Comparison of ENCODE assay signal across 7 mouse cellular contexts in genomic region chr5:135000751-135001150, GRCm38 (mm10). TPM values are rescaled to one million over a fixed set of nuclear protein-coding genes. Genes with fewer than 3 reads are reported as not detected.
DNase-seq lines count a peak whose midpoint lies in the region; ATAC-seq and TF ChIP-seq lines count a peak whose summit lies in the region.

No protein-coding gene starts in this region.

- H3K4me3 ChIP-seq in lung, embryonic 16.5 days (ENCODE audit: low read length) = no peak overlapping the region
- H3K4me3 ChIP-seq in lung, adult 2 months (replicated peaks; ENCODE audit: extremely low read depth, low read depth, low read length) = no peak overlapping the region
- H3K4me3 ChIP-seq in embryonic facial prominence, embryonic 14.5 days (ENCODE audit: low read depth, low read length) = no peak overlapping the region
- H3K4me3 ChIP-seq in hindbrain, embryonic 16.5 days (ENCODE audit: low read length) = no peak overlapping the region
- H3K4me3 ChIP-seq in small intestine, adult 2 months (ENCODE audit: low read depth, low read length) = peak overlapping the region; percentile 20

- TF ChIP-seq POLR2A in lung, adult 2 months (IDR thresholded peaks at IDR 0.05; ENCODE audit: borderline replicate concordance, extremely low read depth, low read depth, low read length) = no peak; the same call in 1 of the 2 replicates
- no peak for TF ChIP-seq POLR2A in small intestine, adult 2 months (IDR thresholded peaks at IDR 0.05; ENCODE audit: low read depth, low read length)

- no peaks in the 10 kb centered on the region for H3K36me3 ChIP-seq in lung, embryonic 16.5 days (ENCODE audit: control insufficient read depth, insufficient read depth, low read length)
- H3K36me3 ChIP-seq in embryonic facial prominence, embryonic 14.5 days (ENCODE audit: control insufficient read depth, insufficient read depth, low read length) = no peaks in the 10 kb centered on the region
- H3K36me3 ChIP-seq in hindbrain, embryonic 16.5 days (ENCODE audit: control insufficient read depth, insufficient read depth, low read length) = no peaks in the 10 kb centered on the region
- no peaks in the 10 kb centered on the region for H3K36me3 ChIP-seq in small intestine, adult 2 months (ENCODE audit: control insufficient read depth, insufficient read depth, low read length)

- DNase-seq in lung, adult 2 months = no peak
- peak; percentile 24 for DNase-seq in embryonic facial prominence, embryonic 14.5 days (ENCODE audit: low spot score)
- no peak for DNase-seq in spleen, postnatal 4 days (ENCODE audit: low spot score in 2 of 2)
- no peak for DNase-seq in cerebellum, postnatal 36 days

- peak overlapping the region; percentile 29 for H3K4me2 ChIP-seq in lung, embryonic 16.5 days (ENCODE audit: low read depth, low read length)
- H3K4me2 ChIP-seq in embryonic facial prominence, embryonic 14.5 days (ENCODE audit: low read depth, low read length) = peak overlapping the region; percentile 41
- H3K4me2 ChIP-seq in hindbrain, embryonic 16.5 days (ENCODE audit: low read length) = no peak overlapping the region

- no peak for TF ChIP-seq CTCF in lung, adult 2 months (IDR thresholded peaks at IDR 0.05; ENCODE audit: insufficient read depth, low read length)
- TF ChIP-seq CTCF in small intestine, adult 2 months (IDR thresholded peaks at IDR 0.05; ENCODE audit: extremely low read depth, insufficient read length, insufficient replicate concordance, low read depth, low read length) = no peak

- H3K4me1 ChIP-seq in lung, embryonic 16.5 days (replicated peaks; ENCODE audit: control insufficient read depth, insufficient read depth, low read length) = peaks cover 13% of the 10 kb centered on the region; the same call in 1 of the 2 replicates
- peaks cover 4% of the 10 kb centered on the region; the same call in 1 of the 2 replicates for H3K4me1 ChIP-seq in lung, adult 2 months (ENCODE audit: control insufficient read depth, insufficient read depth, low read length)
- peaks cover 10% of the 10 kb centered on the region for H3K4me1 ChIP-seq in embryonic facial prominence, embryonic 14.5 days (ENCODE audit: control insufficient read depth, insufficient read depth, low read length)
- peaks cover 11% of the 10 kb centered on the region; the same call in 1 of the 2 replicates for H3K4me1 ChIP-seq in hindbrain, embryonic 16.5 days (ENCODE audit: control insufficient read depth, insufficient read depth, low read depth, low read length)
- peaks cover 14% of the 10 kb centered on the region for H3K4me1 ChIP-seq in small intestine, adult 2 months (ENCODE audit: control insufficient read depth, insufficient read depth, insufficient read length, low read length)

- H3K9ac ChIP-seq in lung, embryonic 16.5 days (ENCODE audit: low read length) = 0 out of 2 replicates have a peak overlapping the region, but pooled peaks have one; percentile 33
- 0 out of 2 replicates have a peak overlapping the region, but pooled peaks have one; percentile 25 for H3K9ac ChIP-seq in embryonic facial prominence, embryonic 14.5 days (ENCODE audit: low read depth, low read length)
- no peak overlapping the region; the same call in 1 of the 2 replicates for H3K9ac ChIP-seq in hindbrain, embryonic 16.5 days (ENCODE audit: low read depth, low read length)

- 33% methylated on average over 16 of the region's 16 CpGs for WGBS in lung, embryonic 16.5 days
- 61% methylated on average over 16 of the region's 16 CpGs for WGBS in lung, adult 2 months
- 43% methylated on average over 16 of the region's 16 CpGs for WGBS in embryonic facial prominence, embryonic 14.5 days
- WGBS in hindbrain, embryonic 16.5 days = 43% methylated on average over 16 of the region's 16 CpGs
- 31% methylated on average over 16 of the region's 16 CpGs for WGBS in small intestine, adult 2 months

- ATAC-seq in lung, embryonic 16.5 days (ENCODE audit: low read depth) = no peak
- ATAC-seq in embryonic facial prominence, embryonic 14.5 days (ENCODE audit: low read depth) = peak; percentile 23
- ATAC-seq in hindbrain, embryonic 16.5 days = 0 out of 2 replicates have a peak, but pooled peaks have one; percentile 24

- peak overlapping the region; percentile 93 for H3K27ac ChIP-seq in lung, embryonic 16.5 days (ENCODE audit: low read length)
- peak overlapping the region; percentile 75 for H3K27ac ChIP-seq in embryonic facial prominence, embryonic 14.5 days (replicated peaks; ENCODE audit: low read depth, low read length)
- H3K27ac ChIP-seq in hindbrain, embryonic 16.5 days (ENCODE audit: low read depth, low read length) = no peak overlapping the region; the same call in 1 of the 2 replicates
- H3K27ac ChIP-seq in small intestine, adult 2 months (ENCODE audit: insufficient read depth, low read depth, low read length) = peak overlapping the region; percentile 81

- H3K9me3 ChIP-seq in lung, embryonic 16.5 days (ENCODE audit: control insufficient read depth, low read length) = no peaks in the 10 kb centered on the region
- H3K9me3 ChIP-seq in embryonic facial prominence, embryonic 14.5 days (ENCODE audit: control insufficient read depth, low read length) = no peaks in the 10 kb centered on the region
- H3K9me3 ChIP-seq in hindbrain, embryonic 16.5 days (ENCODE audit: control insufficient read depth, low read length) = no peaks in the 10 kb centered on the region

- H3K27me3 ChIP-seq in lung, embryonic 16.5 days (ENCODE audit: control insufficient read depth, insufficient read depth, low read depth, low read length) = no peaks in the 10 kb centered on the region
- H3K27me3 ChIP-seq in embryonic facial prominence, embryonic 14.5 days (replicated peaks; ENCODE audit: control insufficient read depth, insufficient read depth, low read length) = no peaks in the 10 kb centered on the region
- no peaks in the 10 kb centered on the region for H3K27me3 ChIP-seq in hindbrain, embryonic 16.5 days (replicated peaks; ENCODE audit: control insufficient read depth, insufficient read depth, low read length)
- no peaks in the 10 kb centered on the region for H3K27me3 ChIP-seq in small intestine, adult 2 months (ENCODE audit: control insufficient read depth, insufficient read depth, low read length)

RNA-seq across cellular contexts. Expression of gene Abhd11, which starts 8.2 kb away (rescaled TPM):
- 73.3 and 73.4 TPM in 2 replicates for polyA plus RNA-seq in lung, embryonic 16.5 days (2015; fragmentation: Nextera tagmentation; extraction: Ambion mirVana)
- 66.9 and 78.4 TPM in 2 replicates for polyA plus RNA-seq in lung, adult 2 months (2012; rRNA removed)
- polyA plus RNA-seq in embryonic facial prominence, embryonic 14.5 days (2014; fragmentation: Nextera tagmentation; extraction: Ambion mirVana) = 61.3 and 70.3 TPM in 2 replicates
- polyA plus RNA-seq in hindbrain, embryonic 16.5 days (2015; fragmentation: Nextera tagmentation; extraction: Ambion mirVana) = 73.3 and 82.1 TPM in 2 replicates
- polyA plus RNA-seq in small intestine, adult 2 months (2012; rRNA removed) = 48.1 and 90.7 TPM in 2 replicates

RNA-seq across cellular contexts. Expression of gene Cldn3, which starts 14.7 kb away (rescaled TPM):
- polyA plus RNA-seq in lung, embryonic 16.5 days (2015; fragmentation: Nextera tagmentation; extraction: Ambion mirVana) = 328 and 355 TPM in 2 replicates
- polyA plus RNA-seq in lung, adult 2 months (2012; rRNA removed) = 333 and 552 TPM in 2 replicates
- 23.2 and 27.8 TPM in 2 replicates for polyA plus RNA-seq in embryonic facial prominence, embryonic 14.5 days (2014; fragmentation: Nextera tagmentation; extraction: Ambion mirVana)
- polyA plus RNA-seq in hindbrain, embryonic 16.5 days (2015; fragmentation: Nextera tagmentation; extraction: Ambion mirVana) = 4.2 and 4.6 TPM in 2 replicates
- 1,043 and 2,448 TPM in 2 replicates for polyA plus RNA-seq in small intestine, adult 2 months (2012; rRNA removed)

RNA-seq across cellular contexts. Expression of gene Stx1a, which starts 22.5 kb away (rescaled TPM):
- 11.8 and 12.4 TPM in 2 replicates for polyA plus RNA-seq in lung, embryonic 16.5 days (2015; fragmentation: Nextera tagmentation; extraction: Ambion mirVana)
- 10.6 and 11.7 TPM in 2 replicates for polyA plus RNA-seq in lung, adult 2 months (2012; rRNA removed)
- 19.6 and 20.8 TPM in 2 replicates for polyA plus RNA-seq in embryonic facial prominence, embryonic 14.5 days (2014; fragmentation: Nextera tagmentation; extraction: Ambion mirVana)
- polyA plus RNA-seq in hindbrain, embryonic 16.5 days (2015; fragmentation: Nextera tagmentation; extraction: Ambion mirVana) = 147 and 162 TPM in 2 replicates
- 4.6 and 5.1 TPM in 2 replicates for polyA plus RNA-seq in small intestine, adult 2 months (2012; rRNA removed)

RNA-seq across cellular contexts. Expression of gene Cldn4, which starts 54.0 kb away (rescaled TPM):
- 33.0 and 33.1 TPM in 2 replicates for polyA plus RNA-seq in lung, embryonic 16.5 days (2015; fragmentation: Nextera tagmentation; extraction: Ambion mirVana)
- polyA plus RNA-seq in lung, adult 2 months (2012; rRNA removed) = 9.2 and 18.9 TPM in 2 replicates
- 27.0 and 30.6 TPM in 2 replicates for polyA plus RNA-seq in embryonic facial prominence, embryonic 14.5 days (2014; fragmentation: Nextera tagmentation; extraction: Ambion mirVana)
- not detected in 2 replicates for polyA plus RNA-seq in hindbrain, embryonic 16.5 days (2015; fragmentation: Nextera tagmentation; extraction: Ambion mirVana)
- polyA plus RNA-seq in small intestine, adult 2 months (2012; rRNA removed) = 112 and 571 TPM in 2 replicates

Comparison
In these comparisons a context has a peak if more than half of its experiments do, and no peak if none do; other contexts are left out.
1. RNA of gene Cldn3, which starts 14.7 kb away (polyA plus RNA-seq): 1,043 to 2,448 TPM in small intestine, adult 2 months, 333 to 552 TPM in lung, adult 2 months and 328 to 355 TPM in lung, embryonic 16.5 days; 23.2 to 27.8 TPM in embryonic facial prominence, embryonic 14.5 days and 4.2 to 4.6 TPM in hindbrain, embryonic 16.5 days; every median in the first group is over 10 times any median in the second.